Mouse (Mus musculus) 3134 (cell line): ENCODE measurements around the gene Caprin1.
A peak's percentile ranks its signal among the peaks of the same experiment; 100 is the strongest.

Experiments
- DNase-seq: peaks from one replicate; pipeline ENCODE4 v3.0.0-alpha.2; 2011; ENCODE audit warnings: low spot score; ENCODE audit not compliant: insufficient read length; ENCODE audit errors: extremely low read depth

Gene Caprin1

GRCm38 (mm10) chr2:103797491-103798009 lies at the start of gene Caprin1:
Caprin1 (minus strand) TSS chr2:103797649.
- peak; percentile 98 for DNase-seq

GRCm38 (mm10) chr2:103846875-103847274 lies 49.4 kb upstream of the Caprin1 start:
- DNase-seq = no peak

- no peak for DNase-seq
Observed at GRCm38 (mm10) chr2:103846271-103846670, 48.8 kb upstream of the Caprin1 start.

DNA sequence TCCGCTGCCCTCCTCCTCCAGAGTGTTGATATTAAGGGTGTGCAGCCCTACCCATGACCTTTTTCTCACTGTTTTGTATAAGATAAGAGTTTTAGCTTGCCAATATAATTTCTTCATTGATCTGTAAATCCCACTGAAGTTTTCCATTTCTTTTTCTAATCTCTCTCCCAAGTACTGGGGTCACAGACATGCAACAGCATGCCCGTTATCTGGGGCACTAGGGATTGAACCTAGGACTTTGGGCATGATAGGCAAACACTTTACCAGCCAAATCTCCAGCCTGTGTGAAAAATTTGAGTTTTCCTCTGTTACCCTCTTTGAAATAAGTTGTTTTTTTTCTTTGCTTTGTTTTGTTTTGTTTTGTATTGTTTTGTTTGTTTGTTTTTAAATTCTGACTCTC lies 46.6 kb upstream of the Caprin1 start:
- DNase-seq = no peak

DNA sequence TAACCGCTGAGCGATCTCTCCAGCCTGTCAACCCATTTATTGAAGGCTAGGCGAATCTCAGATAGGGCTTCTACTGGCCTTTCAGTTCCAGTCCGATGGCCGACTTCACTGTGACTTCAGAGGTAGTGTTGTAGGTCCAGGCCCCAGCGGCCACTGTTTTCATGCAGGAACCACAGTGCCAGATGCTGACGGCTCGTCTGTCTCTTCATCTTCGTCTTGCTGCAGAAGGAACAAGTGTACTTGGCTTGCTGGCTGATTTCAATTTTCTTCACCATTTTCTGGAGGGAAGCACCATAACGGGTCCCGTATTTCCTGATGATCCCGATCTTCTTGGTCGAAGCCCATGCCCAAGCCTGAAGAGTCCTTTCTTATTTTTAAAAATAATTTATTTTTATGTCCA lies 45.9 kb upstream of the Caprin1 start:
- DNase-seq = no peak

GRCm38 (mm10) chr2:103842299-103842698 lies 44.9 kb upstream of the Caprin1 start:
- DNase-seq = no peak

GRCm38 (mm10) chr2:103838483-103838882 lies 41.0 kb upstream of the Caprin1 start:
- DNase-seq = no peak

DNA sequence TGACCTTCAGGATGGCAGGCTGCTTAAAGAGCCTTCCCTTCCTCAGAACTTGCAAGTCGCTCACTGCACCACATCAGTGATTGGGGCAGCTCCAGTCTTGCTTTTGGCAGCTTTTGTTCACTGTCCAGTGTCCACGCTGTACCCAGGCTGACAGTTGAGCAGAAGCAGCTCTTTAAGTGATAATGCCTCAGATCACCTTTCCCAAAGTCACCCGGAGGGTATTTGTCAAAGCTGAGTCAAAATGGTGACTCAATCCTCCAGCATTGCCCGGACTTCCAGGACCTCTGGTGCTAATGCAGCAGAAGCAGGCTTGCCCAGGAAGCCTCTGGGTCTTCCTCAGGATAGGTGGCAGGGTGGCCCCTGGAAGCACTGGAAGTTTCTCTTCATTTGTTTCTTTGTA lies 39.7 kb upstream of the Caprin1 start:
- no peak for DNase-seq

DNA sequence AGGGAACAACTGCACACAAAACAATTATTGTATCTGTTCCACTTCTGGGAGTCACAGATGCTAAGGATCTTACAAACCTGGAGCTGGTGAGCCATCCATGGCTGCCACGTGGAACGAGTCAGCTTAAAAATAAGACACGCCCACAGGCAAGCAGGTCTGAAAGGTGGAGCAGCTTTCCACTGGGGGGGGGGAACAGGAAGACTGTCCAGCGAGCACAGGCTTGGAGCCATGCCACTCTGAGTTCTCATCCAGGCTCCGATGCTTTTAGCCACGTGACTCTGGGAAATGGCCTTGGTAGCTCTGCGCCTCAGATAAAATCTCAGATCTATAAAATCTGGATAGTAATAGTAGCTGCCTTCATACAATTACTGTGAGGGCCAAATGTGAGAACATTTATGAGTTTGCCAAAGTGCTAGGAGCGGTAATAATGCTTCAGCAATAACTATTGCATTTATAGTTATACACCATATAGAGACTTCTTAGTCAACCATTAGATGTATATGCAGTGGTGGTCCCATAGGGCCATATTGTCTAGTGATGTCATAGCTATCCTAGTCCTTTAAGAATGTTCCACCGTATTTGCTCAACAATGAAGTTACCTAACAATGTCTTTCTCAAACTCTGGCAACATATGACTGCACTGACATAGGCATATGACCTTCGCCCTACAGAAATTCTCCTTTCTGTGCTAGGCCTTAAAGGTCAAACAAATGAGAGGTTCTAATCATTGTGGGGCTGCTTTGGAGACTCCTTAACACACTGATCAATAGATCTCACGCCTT lies 38.4 kb upstream of the Caprin1 start:
- DNase-seq = no peak

DNA sequence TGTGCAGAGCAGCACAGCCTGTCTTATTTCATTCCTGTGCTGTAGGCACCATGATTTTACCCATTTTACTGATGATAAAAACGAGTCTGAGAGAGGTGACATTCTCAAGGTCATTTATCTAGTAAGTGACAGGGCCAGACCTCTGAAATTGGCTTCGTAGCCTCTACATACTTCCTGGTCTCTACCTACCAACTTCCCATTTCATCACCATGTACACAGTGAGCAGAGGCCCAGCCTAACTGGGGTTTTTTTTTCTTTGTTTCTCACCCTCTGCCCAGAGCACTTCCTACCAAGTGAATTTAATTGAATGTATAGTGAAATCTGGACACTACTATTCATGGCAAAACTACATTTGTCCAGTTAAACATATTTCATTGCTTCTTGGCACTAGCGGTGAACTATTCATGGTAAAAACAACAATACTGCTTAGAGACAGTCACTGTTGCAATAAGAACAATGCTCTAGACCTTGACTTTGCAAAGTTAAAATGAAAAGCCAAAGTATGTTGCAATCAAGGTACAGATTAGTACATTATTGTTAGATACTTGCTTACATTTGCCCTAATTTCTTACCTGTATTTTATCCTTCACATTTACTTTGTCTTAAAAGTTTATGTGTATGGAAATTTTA lies 36.5 kb upstream of the Caprin1 start:
- DNase-seq = no peak

DNA sequence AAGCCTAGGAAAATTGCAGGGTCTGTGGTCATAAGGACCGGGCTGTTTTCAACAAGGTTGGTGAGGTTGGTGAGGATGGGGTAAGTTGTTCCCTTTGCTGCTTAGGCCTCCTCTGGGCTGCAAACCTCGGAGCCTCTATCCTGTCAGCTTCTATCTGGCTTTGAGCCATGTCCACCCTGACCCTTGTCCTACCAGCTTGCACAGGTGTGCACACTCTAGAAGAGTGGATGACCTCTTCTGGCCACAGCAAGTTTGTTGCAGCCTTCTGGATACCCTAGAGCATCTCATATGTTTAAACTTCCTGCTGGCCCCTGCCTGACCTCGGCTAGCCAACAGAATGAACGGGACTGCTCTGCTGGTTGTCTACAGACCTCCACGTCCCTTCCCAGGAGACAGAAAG lies 35.5 kb upstream of the Caprin1 start:
- DNase-seq = no peak

DNA sequence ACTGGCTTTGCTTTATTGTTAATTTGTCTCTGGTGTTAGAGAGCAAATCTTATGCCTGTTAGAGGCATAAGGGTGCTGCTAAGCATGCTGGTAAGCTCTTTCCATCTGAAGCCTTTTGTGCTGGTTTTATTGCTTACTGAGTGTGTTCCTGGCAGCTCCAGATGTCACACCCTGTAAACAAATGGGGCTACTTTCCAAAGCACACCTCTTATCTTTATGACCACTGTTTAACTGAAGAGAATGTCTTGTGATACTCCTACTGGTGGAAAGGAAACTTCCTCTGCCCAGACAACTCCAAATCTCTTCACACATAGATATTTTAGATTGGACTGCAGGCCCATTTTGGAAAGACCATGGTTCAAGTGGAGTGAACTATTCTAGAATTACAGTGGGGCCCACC lies 31.5 kb upstream of the Caprin1 start:
- DNase-seq = no peak

GRCm38 (mm10) chr2:103824916-103825315 lies 27.5 kb upstream of the Caprin1 start:
- DNase-seq = no peak

DNA sequence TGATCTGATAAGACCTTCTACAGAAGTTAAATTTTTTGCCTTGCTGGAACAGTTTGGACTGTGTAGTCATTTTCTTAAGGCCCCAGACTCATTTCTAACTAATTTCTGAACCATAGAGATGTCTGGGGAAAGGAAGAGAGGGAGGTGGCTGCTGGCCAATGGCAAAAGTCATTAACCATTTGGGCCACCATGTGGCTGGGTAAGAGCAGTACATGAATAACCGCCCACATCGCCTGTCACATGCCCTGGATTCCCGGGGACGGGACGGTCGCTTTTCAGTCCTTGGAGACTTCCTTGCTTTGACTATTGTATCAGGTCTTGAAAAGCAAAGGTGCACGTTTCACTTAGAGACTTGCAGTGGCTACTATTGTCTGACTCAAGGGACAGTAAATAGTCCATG lies 25.1 kb upstream of the Caprin1 start:
- no peak for DNase-seq

GRCm38 (mm10) chr2:103817145-103817895 lies 19.9 kb upstream of the Caprin1 start:
- peak; percentile 20 for DNase-seq

- no peak for DNase-seq
Observed at GRCm38 (mm10) chr2:103815976-103816375, 18.5 kb upstream of the Caprin1 start.

GRCm38 (mm10) chr2:103811465-103812191 lies 14.2 kb upstream of the Caprin1 start:
- DNase-seq = no peak

- no peak for DNase-seq
Observed at GRCm38 (mm10) chr2:103810412-103810811, 13.0 kb upstream of the Caprin1 start.

DNA sequence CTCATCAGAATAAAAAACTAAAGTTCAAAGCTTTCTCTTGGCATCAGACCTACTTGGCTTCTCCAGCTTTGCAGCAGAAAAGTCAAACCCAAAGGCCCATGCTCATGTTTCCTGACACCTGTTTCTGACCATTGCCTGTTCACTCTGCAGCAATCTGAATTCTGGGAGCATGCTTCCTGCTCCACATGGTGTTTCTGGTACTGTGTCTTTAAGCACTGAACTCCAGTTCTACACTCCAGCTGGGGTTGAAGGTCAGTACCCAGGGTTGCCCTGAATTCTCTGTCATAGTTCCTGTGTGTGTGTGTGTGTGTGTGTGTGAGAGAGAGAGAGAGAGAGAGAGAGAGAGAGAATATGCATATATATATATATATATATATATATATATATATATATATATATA lies 11.0 kb upstream of the Caprin1 start:
- no peak for DNase-seq

- DNase-seq = no peak
Observed at GRCm38 (mm10) chr2:103803770-103804530, 6.5 kb upstream of the Caprin1 start.
